10 mouse cellular contexts compared by ENCODE assay signal in genomic region chr8:46936039-46936438, GRCm38 (mm10). TPM values are rescaled to one million over a fixed set of nuclear protein-coding genes. Genes with fewer than 3 reads are reported as not detected.
A peak's percentile ranks its signal among the peaks of the same experiment; 100 is the strongest.
DNase-seq lines count a peak whose midpoint lies in the region; ATAC-seq lines count a peak whose summit lies in the region.
"Had no signal": no experiment of that assay in that cellular context is flagged by ENCODE, and none has a peak within 500 bp of the region (broad histone marks: within the 10 kb centered on the region; RNA-seq: fewer than 3 reads in every experiment).

No protein-coding gene starts in this region.

- DNase-seq in heart, adult 18-20 months, result peak; percentile 45 to 55
- no peak for DNase-seq in heart, postnatal 25 days (ENCODE audit: low spot score)
- DNase-seq in 3T3-L1 (ENCODE audit: low read depth, low spot score), result peak; percentile 39
- peak; percentile 30 for DNase-seq in embryonic facial prominence, embryonic 11.5 days (ENCODE audit: low spot score)
- peak; percentile 40 for DNase-seq in kidney, postnatal 10 days
- DNase-seq in adrenal gland, adult (ENCODE audit: inconsistent age in 2 of 2, low spot score in 1 of 2), result no peak
- no peak for DNase-seq in thymus, adult 18-20 months

- H3K4me1 ChIP-seq in embryonic facial prominence, embryonic 11.5 days (ENCODE audit: control insufficient read depth, insufficient read depth, low read length), result no peaks in the 10 kb centered on the region
- peaks cover 6% of the 10 kb centered on the region; the same call in 1 of the 2 replicates for H3K4me1 ChIP-seq in stomach, embryonic 16.5 days (ENCODE audit: control insufficient read depth, insufficient read depth, low read length)

- no peak for ATAC-seq in embryonic facial prominence, embryonic 11.5 days (replicated peaks; ENCODE audit: insufficient number of reproducible peaks, low FRiP score, low TSS enrichment, low read depth)
- ATAC-seq in stomach, embryonic 16.5 days (ENCODE audit: insufficient read depth, low FRiP score), result 0 out of 2 replicates have a peak, but pooled peaks have one; percentile 33

- H3K36me3 ChIP-seq in embryonic facial prominence, embryonic 11.5 days (replicated peaks; ENCODE audit: control insufficient read depth, insufficient read depth, low read depth, low read length), result no peaks in the 10 kb centered on the region
- no peaks in the 10 kb centered on the region for H3K36me3 ChIP-seq in stomach, embryonic 16.5 days (ENCODE audit: control insufficient read depth, insufficient read depth, low read length)

- no peak overlapping the region for H3K27ac ChIP-seq in embryonic facial prominence, embryonic 11.5 days (replicated peaks; ENCODE audit: low read depth, low read length)
- no peak overlapping the region for H3K27ac ChIP-seq in stomach, embryonic 16.5 days (ENCODE audit: low read length)

- intact Hi-C loops in heart, postnatal 25 days (cut with DNase I), result loop anchor here (2.0 kb wide), 1 partner anchor 249 kb away; no protein-coding TSS in a partner anchor

- no peak overlapping the region for H3K4me2 ChIP-seq in embryonic facial prominence, embryonic 11.5 days (ENCODE audit: low read depth, low read length)
- peak overlapping the region; percentile 34; the same call in 1 of the 2 replicates for H3K4me2 ChIP-seq in stomach, embryonic 16.5 days (ENCODE audit: low read depth, low read length)

- H3K9me3 ChIP-seq in embryonic facial prominence, embryonic 11.5 days (replicated peaks; ENCODE audit: control insufficient read depth, low read length), result no peaks in the 10 kb centered on the region
- 0 out of 2 replicates have a peak, but pooled peaks cover 3% of the 10 kb centered on the region for H3K9me3 ChIP-seq in stomach, embryonic 16.5 days (replicated peaks; ENCODE audit: control insufficient read depth, low read length)

- 18% methylated on average over 8 of the region's 8 CpGs for WGBS in embryonic facial prominence, embryonic 11.5 days
- WGBS in stomach, embryonic 16.5 days, result 32% methylated on average over 8 of the region's 8 CpGs

- H3K27me3 ChIP-seq in embryonic facial prominence, embryonic 11.5 days (ENCODE audit: control insufficient read depth, insufficient read depth, low read length), result no peaks in the 10 kb centered on the region
- no peaks in the 10 kb centered on the region for H3K27me3 ChIP-seq in stomach, embryonic 16.5 days (ENCODE audit: control insufficient read depth, insufficient read depth, low read length)

- H3K4me3 ChIP-seq in embryonic facial prominence, embryonic 11.5 days (ENCODE audit: low read depth, low read length), result no peak overlapping the region
- no peak overlapping the region for H3K4me3 ChIP-seq in stomach, embryonic 16.5 days (replicated peaks; ENCODE audit: low read length)
- H3K4me3 ChIP-seq: myocyte had no signal

- 0 out of 2 replicates have a peak overlapping the region, but pooled peaks have one; percentile 10 for H3K9ac ChIP-seq in embryonic facial prominence, embryonic 11.5 days (replicated peaks; ENCODE audit: low read length)
- H3K9ac ChIP-seq in stomach, embryonic 16.5 days (ENCODE audit: low read length), result peak overlapping the region; percentile 65; the same call in 1 of the 2 replicates

RNA-seq across cellular contexts. Expression of gene Enpp6, which starts 50.6 kb away (rescaled TPM):
- total RNA-seq in heart, adult 18-20 months (2021), result 1 to 10 TPM; 2.8 to 3.9 TPM
- 1 to 10 TPM; 4.9 to 6.3 TPM for total RNA-seq in heart, postnatal 25 days (2021)
- 0.06 and 0.21 TPM in 2 replicates for polyA plus RNA-seq in embryonic facial prominence, embryonic 11.5 days (2014; fragmentation: Nextera tagmentation; extraction: Ambion mirVana)
- polyA plus RNA-seq in stomach, embryonic 16.5 days (2015; fragmentation: Nextera tagmentation; extraction: Ambion mirVana), result 0.15 and 0.23 TPM in 2 replicates
- total RNA-seq: MEL had no signal
- polyA plus RNA-seq: myocyte had no signal

Comparison
In these comparisons a context has a peak if more than half of its experiments do, and no peak if none do; other contexts are left out.
1. DNase-seq: peak in heart, adult 18-20 months (2 of 2), 3T3-L1 (single experiment), embryonic facial prominence, embryonic 11.5 days (single experiment) and kidney, postnatal 10 days (single experiment); none in heart, postnatal 25 days (single experiment), adrenal gland, adult (0 of 2) and thymus, adult 18-20 months (0 of 2).